Mouse (Mus musculus) G1E-ER4 (cell line): ENCODE measurements around the gene Hipk3. TPM values are rescaled to one million over a fixed set of nuclear protein-coding genes. Genes with fewer than 3 reads are reported as not detected.

ENCODE experiments used
- GATA1 ChIP-seq: IDR thresholded peaks from one replicate; pipeline ENCODE4 v1.8.0; 2012; ENCODE audit warnings: low read length, inconsistent platforms
- polyA plus RNA-seq: library from polyadenylated mRNA; stranded (reverse); fragments of >175 nt; gene quantifications from 2 replicates; pipeline ENCODE4 v1.2.3, GENCODE M21; 2012

The Hipk3 gene
- 10.1 and 11.1 TPM in 2 replicates for polyA plus RNA-seq

DNA sequence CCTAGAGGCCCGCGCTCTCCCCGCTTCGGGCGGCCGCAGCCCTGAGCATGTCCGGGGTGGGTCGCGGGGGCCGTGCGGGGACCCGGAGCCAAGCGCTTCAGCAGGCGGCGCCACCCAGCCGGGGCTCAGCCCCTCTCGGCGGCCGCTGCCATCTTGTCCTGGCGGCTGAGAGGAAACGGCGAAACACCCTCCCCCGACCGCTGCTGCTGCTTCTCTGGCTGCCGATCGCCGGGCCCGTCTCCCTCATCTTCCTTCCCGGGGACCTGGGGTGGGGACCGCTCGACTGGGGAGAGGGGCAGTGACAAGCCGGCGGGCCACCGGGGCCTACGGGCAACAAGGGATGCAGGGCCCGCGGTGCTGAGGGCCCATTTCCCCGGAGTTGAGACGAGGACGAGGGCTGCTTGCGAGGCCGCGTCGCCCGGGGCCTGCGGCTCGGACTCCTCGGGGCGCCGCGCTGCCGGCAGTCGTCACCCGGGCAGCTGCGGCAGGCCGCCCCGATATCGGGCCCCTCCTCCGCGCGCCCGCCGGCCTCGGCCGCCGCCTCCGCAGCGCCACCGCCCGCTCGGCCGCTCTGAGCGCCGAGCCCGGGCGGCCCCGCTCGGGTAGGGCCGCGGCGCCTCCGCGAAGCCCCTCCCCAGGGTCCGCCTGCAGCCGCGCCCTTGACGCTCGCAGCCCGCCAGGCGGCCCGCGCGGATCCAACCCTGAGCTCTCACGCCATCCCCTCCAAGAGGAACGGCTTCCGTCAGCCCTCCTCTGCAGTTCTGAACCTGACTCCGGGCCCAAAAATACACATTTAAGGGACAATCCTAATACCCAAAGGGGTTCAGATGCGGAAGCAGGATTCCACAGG lies at the start of gene Hipk3:
Gene Hipk3 (minus strand): TSS at position 496 of the 850 bp plus-strand sequence.
- TF ChIP-seq GATA1 = no peak

DNA sequence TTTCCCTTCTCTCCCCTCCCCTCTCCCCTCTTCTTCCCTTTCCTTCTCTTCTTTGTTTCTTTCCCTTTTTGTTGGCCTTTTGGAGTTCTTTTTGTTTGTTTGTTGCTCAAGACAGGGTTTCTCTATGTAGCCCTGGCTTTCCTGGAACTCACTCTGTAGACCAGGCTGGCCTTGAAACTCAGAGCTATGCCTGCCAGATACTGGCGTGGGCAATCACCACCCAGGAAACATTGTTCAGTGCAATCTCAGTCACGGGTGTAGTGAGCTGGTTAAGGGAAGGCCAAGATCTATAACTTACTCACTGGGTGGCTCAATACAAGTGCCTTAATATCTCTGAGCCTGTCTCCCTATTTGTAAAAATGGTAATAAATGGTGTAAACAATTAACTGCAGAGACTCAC lies 46.0 kb upstream of the Hipk3 start:
- no peak for TF ChIP-seq GATA1

DNA sequence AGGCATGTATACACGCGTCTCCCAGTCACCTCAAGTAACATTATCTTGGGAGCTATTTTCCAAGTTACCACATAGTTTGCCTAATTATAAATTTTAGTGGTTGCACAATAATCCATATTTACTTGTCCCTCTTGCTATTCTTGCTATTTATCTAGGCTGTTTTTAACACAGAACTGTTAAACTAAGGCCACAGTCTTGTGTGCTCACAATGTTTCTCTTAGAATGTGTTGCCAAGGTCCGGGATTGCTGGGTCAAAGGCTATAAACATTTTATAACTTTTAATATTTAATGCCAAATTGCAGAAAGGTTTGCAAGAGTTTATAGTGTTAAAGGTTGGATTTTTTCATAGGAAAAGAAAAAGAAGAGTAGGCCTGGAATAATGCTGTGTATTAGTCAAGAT lies 40.5 kb upstream of the Hipk3 start:
- TF ChIP-seq GATA1 = no peak

DNA sequence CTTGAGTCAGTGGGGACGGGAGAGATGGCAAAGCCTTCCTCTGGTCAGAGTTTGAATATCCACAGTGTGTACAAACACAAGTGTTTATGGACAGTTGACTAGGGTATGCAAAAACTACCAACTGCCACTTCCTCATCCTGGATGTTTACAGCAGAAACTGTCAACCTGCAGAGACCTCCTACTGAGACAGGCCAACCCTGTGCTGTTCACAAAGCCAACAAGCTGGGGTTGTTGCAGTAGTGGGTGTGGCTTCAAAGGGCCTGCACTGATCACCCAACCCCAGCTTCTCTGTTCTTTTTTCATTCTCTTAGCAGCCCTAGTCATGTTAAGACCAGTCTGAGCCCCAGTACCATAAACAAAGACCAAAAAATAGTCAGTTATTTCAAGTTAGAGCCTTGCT lies 38.3 kb upstream of the Hipk3 start:
- TF ChIP-seq GATA1 = no peak

GRCm38 (mm10) chr2:104526559-104526958 lies 32.3 kb upstream of the Hipk3 start:
- TF ChIP-seq GATA1 = no peak

- TF ChIP-seq GATA1 = no peak
Observed at GRCm38 (mm10) chr2:104525506-104525905, 31.3 kb upstream of the Hipk3 start.

DNA sequence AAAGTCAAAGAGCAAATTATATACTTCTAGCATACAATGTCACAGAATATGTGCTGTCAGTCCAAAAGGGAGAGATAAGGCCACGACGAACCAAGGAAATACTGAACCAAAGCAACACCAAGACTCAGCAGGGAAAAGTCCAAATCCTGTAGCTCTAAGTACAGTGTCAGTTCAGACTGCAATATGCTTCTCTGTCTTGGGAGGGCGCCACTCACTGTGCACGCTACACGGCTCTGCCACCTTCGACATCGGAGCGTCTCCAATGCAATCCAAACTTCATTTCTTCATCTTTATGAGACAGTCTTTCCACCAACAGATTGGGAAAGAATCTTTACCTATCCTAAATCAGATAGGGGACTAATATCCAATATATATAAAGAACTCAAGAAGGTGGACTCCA lies 17.4 kb upstream of the Hipk3 start:
- no peak for TF ChIP-seq GATA1

DNA sequence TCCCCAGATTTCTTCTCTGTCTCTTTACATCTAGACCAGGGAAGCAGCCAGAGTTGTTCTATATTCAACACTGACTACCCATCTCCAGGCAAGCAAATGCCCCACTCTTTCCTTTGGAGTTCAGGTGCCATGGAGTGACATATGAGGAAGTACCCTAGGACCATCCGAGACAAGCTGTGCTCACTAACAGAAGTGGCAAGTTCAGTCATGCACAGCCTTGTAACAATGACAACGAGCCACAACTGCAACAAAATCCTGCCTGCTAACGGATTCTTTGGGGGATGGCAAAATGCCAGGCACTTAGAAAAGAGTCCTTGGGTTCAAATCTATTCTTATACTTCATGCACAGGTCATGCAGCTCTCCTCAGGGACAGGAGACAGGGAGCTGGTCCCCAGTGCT lies 8.1 kb upstream of the Hipk3 start:
- no peak for TF ChIP-seq GATA1

- TF ChIP-seq GATA1 = no peak
Observed at GRCm38 (mm10) chr2:104501091-104501490, 6.8 kb upstream of the Hipk3 start.

DNA sequence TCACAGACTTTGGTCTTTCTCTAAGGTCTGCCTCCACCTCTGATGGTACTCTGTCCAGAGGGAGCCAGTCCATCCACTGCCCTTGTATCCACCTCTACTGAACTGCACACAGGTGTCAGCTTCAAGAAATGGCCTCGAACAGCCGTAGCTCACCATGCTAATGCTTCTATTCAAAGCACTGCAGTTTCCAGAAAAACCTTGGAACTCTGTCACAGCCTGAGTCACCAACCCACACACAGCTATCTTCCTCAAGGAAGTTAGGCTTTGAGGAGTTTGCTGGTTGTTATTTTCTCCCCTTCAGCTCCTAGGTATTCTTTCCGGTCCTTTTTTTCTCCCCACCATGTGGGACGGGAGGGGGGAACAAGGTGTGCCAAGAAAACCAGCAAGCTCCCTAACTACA lies 3.5 kb upstream of the Hipk3 start:
- no peak for TF ChIP-seq GATA1

DNA sequence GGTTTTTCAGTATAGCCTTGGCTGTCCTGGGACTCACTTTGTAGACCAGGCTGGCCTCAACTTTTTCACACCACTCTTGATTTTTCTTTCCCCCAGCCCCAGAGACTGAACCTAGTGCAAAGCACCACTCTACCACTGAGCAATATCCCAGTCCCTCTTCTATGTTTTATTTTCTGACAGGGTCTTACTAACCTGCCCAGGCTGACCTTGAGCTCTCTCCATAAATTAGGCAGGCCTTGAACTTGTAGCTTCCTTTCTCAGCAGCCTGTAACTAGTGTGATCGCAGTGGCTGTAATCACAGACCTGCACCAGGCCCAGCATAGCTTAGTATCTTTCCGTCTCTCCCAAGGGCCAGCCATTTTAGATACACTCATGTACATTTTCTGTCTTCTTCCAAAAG lies 3.0 kb upstream of the Hipk3 start:
- TF ChIP-seq GATA1 = no peak

- TF ChIP-seq GATA1 = no peak
Observed at GRCm38 (mm10) chr2:104496206-104496605, 2.0 kb upstream of the Hipk3 start.

- no peak for TF ChIP-seq GATA1
Observed at GRCm38 (mm10) chr2:104494801-104495185, 547 bp upstream of the Hipk3 start.

DNA sequence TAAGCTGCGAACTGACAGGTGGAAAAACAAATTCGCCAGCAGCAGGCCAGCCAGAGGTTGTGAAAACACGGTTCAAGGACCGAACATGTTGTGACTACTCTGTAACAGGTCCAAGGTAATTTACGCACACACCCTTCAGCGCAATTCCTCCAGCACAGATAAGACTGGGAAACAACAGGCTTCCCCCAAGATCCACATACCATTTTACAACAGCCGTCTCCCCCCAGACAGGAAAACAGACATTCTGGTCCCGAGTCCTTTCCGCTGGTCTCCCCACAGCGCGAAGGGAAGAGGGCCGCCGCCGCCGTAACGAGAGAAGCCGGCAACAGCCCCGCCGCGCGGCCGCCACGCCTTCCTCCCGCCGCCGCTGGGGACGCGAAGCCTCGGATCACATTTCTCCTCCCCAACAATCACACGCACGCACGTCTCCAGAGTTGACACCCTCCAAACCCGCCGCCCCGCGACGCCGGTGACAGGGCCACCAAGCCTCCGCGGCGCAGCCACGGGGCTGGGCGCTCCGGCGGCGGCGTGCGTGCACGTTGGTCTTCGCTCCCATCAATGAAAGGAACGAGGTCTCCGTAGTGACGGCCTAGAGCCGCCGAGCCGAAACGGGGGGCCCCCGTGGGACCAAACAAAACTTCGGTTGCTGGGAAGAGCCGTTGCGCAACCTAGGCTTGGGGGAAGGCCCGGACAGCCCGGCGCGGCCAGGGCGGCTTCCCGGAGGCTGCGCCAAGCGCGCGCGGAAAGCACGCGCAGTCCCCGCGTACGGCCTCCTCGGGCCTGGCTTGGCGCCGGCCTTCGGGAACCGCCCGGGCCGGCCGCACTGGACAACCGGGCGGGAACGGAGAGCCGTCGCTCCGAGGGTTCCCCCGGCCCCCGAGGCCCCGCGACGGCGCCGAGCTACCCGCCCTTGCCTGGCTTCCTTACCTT lies 960 bp downstream of the Hipk3 start:
- no peak for TF ChIP-seq GATA1

GRCm38 (mm10) chr2:104491221-104491795 lies 2.9 kb downstream of the Hipk3 start:
- no peak for TF ChIP-seq GATA1

DNA sequence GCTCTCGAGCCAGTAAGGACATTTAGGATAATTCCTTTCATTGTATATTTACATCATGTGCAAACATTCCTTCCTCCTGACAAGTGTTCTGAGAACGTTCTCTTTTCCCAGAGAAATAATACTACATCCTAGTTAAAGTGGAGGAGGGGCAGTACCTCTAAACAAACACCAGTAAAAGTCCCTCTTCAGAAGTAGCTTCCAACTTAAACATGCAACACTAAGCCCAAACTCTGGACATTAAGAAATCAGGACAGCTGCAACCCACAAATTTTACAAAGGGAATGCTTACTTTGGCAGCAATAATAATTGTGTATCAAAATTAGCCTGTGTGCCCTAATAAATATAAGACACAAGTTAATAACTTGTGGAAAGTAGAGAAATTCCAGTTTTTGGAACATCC lies 3.5 kb downstream of the Hipk3 start:
- TF ChIP-seq GATA1 = no peak
